Mouse (Mus musculus): ENCODE data around the gene Abraxas2. TPM values are rescaled to one million over a fixed set of nuclear protein-coding genes. Genes with fewer than 3 reads are reported as not detected.
A peak's percentile ranks its signal among the peaks of the same experiment; 100 is the strongest.

Gene Abraxas2
- 10 to 100 TPM; 29.0 to 29.2 TPM for total RNA-seq (2021)

- peak; percentile 92 to 93 for DNase-seq (ENCODE audit: low spot score in 2 of 2)
- intact Hi-C loops (cut with DNase I), result no loop called here
These were observed at the start of gene Abraxas2 for GRCm38 (mm10) chr7:132859042-132859958. TSS of gene Abraxas2 (plus strand) at chr7:132859225.

GRCm38 (mm10) chr7:132809721-132810120 lies 49.3 kb upstream of the Abraxas2 start:
- peak in 1 of 2 experiments; percentile 8 for DNase-seq (ENCODE audit: low spot score in 2 of 2)
- intact Hi-C loops (cut with DNase I), result loop anchor here (5.0 to 10.0 kb wide), 5 partner anchors 42 to 235 kb away; partner anchors contain the start of genes Eef1akmt2 and Oat

- peak; percentile 68 to 70 for DNase-seq (ENCODE audit: low spot score in 2 of 2)
- intact Hi-C loops (cut with DNase I), result loop anchor here (5.0 to 10.0 kb wide), 5 partner anchors 42 to 236 kb away; partner anchors contain the start of genes Eef1akmt2 and Oat
These were observed 48.7 kb upstream of the Abraxas2 start for GRCm38 (mm10) chr7:132810368-132810767.

- intact Hi-C loops (cut with DNase I), result loop anchor here (1.0 to 10.0 kb wide), 6 partner anchors 41 to 236 kb away; partner anchors contain the start of genes Eef1akmt2 and Oat
- DNase-seq (ENCODE audit: low spot score in 2 of 2), result peak; percentile 90 to 91
These were observed 48.1 kb upstream of the Abraxas2 start for GRCm38 (mm10) chr7:132810879-132811278.

GRCm38 (mm10) chr7:132811716-132812618 lies 47.1 kb upstream of the Abraxas2 start:
- intact Hi-C loops (cut with DNase I), result loop anchor here (1.0 to 10.0 kb wide), 6 partner anchors 40 to 237 kb away; partner anchors contain the start of genes Eef1akmt2 and Oat
- DNase-seq (ENCODE audit: low spot score in 2 of 2), result peak in 1 of 2 experiments; percentile 47

- peak in 1 of 2 experiments; percentile 53 for DNase-seq (ENCODE audit: low spot score in 2 of 2)
- intact Hi-C loops (cut with DNase I), result loop anchor here (5.0 to 10.0 kb wide), 5 partner anchors 39 to 238 kb away; partner anchors contain the start of genes Eef1akmt2 and Oat
These were observed 46.2 kb upstream of the Abraxas2 start for GRCm38 (mm10) chr7:132812619-132813415.

GRCm38 (mm10) chr7:132813416-132814088 lies 45.5 kb upstream of the Abraxas2 start, which contains the start of gene Fam53b:
TSS of gene Fam53b (minus strand) at chr7:132813886.
- intact Hi-C loops (cut with DNase I), result loop anchor here (5.0 to 10.0 kb wide), 5 partner anchors 39 to 239 kb away; partner anchors contain the start of genes Eef1akmt2 and Oat
- DNase-seq (ENCODE audit: low spot score in 2 of 2), result peak; percentile 80 to 83

- no peak for DNase-seq (ENCODE audit: low spot score in 2 of 2)
- intact Hi-C loops (cut with DNase I), result loop anchor here (5.0 to 10.0 kb wide), 5 partner anchors 38 to 239 kb away; partner anchors contain the start of genes Eef1akmt2 and Oat
These were observed 45.0 kb upstream of the Abraxas2 start for GRCm38 (mm10) chr7:132814089-132814450.

GRCm38 (mm10) chr7:132815081-132815480 lies 43.9 kb upstream of the Abraxas2 start:
- no peak for DNase-seq (ENCODE audit: low spot score in 2 of 2)
- intact Hi-C loops (cut with DNase I), result loop anchor here (10.0 kb wide), 1 partner anchor 240 kb away; the partner anchor contains the start of gene Oat

- intact Hi-C loops (cut with DNase I), result loop anchor here (10.0 kb wide), 1 partner anchor 242 kb away; the partner anchor contains the start of gene Oat
- no peak for DNase-seq (ENCODE audit: low spot score in 2 of 2)
These were observed 42.5 kb upstream of the Abraxas2 start for GRCm38 (mm10) chr7:132816528-132816927.

- no peak for DNase-seq (ENCODE audit: low spot score in 2 of 2)
- intact Hi-C loops (cut with DNase I), result loop anchor here (10.0 kb wide), 1 partner anchor 242 kb away; the partner anchor contains the start of gene Oat
These were observed 42.0 kb upstream of the Abraxas2 start for GRCm38 (mm10) chr7:132817056-132817455.

- intact Hi-C loops (cut with DNase I), result no loop called here
- DNase-seq (ENCODE audit: low spot score in 2 of 2), result no peak
These were observed 38.3 kb upstream of the Abraxas2 start for GRCm38 (mm10) chr7:132820692-132821091.

- DNase-seq (ENCODE audit: low spot score in 2 of 2), result no peak
- intact Hi-C loops (cut with DNase I), result no loop called here
These were observed 35.2 kb upstream of the Abraxas2 start for GRCm38 (mm10) chr7:132823832-132824231.

- intact Hi-C loops (cut with DNase I), result no loop called here
- no peak for DNase-seq (ENCODE audit: low spot score in 2 of 2)
These were observed 34.5 kb upstream of the Abraxas2 start for GRCm38 (mm10) chr7:132824346-132825022.

- intact Hi-C loops (cut with DNase I), result no loop called here
- DNase-seq (ENCODE audit: low spot score in 2 of 2), result no peak
These were observed 28.1 kb upstream of the Abraxas2 start for GRCm38 (mm10) chr7:132830955-132831354.

GRCm38 (mm10) chr7:132841287-132841686 lies 17.7 kb upstream of the Abraxas2 start:
- DNase-seq (ENCODE audit: low spot score in 2 of 2), result no peak
- intact Hi-C loops (cut with DNase I), result no loop called here

- intact Hi-C loops (cut with DNase I), result no loop called here
- no peak for DNase-seq (ENCODE audit: low spot score in 2 of 2)
These were observed 16.6 kb upstream of the Abraxas2 start for GRCm38 (mm10) chr7:132842455-132842854.

Data from left cerebral cortex, postnatal 36 days (tissue).